Mouse (Mus musculus): ENCODE data around the gene 4933405L10Rik.

4933405L10Rik gene

GRCm38 (mm10) chr8:105707498-105708403, at the start of gene 4933405L10Rik, which contains the start of gene Enkd1:
4933405L10Rik (plus strand) TSS chr8:105707655.
Enkd1 (minus strand) TSS chr8:105708210.
- DNase-seq: peak; percentile 84 to 87

GRCm38 (mm10) chr8:105661167-105661566, 46.3 kb upstream of the 4933405L10Rik start:
- peak; percentile 47 to 59 for DNase-seq

- DNase-seq: no peak
These were observed 29.6 kb upstream of the 4933405L10Rik start for GRCm38 (mm10) chr8:105677891-105678290.

- no peak for DNase-seq
These were observed 22.1 kb upstream of the 4933405L10Rik start for GRCm38 (mm10) chr8:105685325-105685724.

GRCm38 (mm10) chr8:105685796-105686308, 21.6 kb upstream of the 4933405L10Rik start, which contains the start of gene Carmil2:
Carmil2 (plus strand) TSS chr8:105686274.
- peak; percentile 93 to 95 for DNase-seq

GRCm38 (mm10) chr8:105686551-105686950, 20.9 kb upstream of the 4933405L10Rik start:
- DNase-seq: peak in 1 of 2 experiments; percentile 31

DNA sequence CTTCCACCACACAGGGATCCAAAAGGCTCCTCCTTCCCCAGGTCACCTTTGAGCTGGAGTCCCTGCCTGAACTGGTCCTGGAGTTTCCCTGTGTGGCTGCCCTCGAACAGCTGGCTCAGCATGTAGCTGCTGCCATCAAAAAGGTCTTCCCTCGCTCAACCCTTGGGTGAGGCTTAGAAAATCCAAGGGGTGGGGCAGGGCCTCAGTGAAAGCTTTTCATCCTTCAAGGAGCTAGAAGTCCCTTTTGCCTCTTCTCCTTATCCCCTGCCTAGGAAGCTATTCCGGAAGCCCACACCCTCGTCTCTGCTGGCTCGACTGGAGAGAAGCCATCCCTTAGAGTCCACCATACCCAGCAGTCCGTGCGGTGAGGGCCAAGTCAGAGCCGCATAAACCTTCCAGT, 19.9 kb upstream of the 4933405L10Rik start:
- DNase-seq: no peak

DNA sequence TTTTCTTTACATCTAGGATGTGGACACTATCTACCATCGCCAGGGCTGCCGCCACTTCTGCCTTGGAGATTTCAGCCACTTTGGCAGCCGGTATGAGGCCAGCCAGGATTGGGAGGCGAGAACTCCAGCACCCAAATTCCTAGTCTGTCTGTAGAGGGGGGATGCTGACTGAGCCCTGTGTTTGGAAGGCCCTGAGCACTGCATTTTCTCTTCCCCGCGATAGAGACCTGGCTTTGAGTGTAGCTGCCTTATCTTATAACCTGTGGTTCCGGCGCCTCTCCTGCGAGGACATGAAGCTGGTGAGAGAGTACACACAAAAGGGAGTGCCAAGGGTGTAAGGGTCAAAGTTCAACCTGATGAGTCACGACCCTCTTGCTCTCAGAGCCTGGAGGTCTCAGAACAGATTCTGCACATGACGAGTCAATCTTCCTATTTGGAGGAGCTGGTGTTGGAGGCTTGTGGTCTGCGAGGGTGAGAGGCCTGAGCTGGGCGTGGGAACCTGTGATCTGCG, 19.2 kb upstream of the 4933405L10Rik start:
- no peak for DNase-seq

DNA sequence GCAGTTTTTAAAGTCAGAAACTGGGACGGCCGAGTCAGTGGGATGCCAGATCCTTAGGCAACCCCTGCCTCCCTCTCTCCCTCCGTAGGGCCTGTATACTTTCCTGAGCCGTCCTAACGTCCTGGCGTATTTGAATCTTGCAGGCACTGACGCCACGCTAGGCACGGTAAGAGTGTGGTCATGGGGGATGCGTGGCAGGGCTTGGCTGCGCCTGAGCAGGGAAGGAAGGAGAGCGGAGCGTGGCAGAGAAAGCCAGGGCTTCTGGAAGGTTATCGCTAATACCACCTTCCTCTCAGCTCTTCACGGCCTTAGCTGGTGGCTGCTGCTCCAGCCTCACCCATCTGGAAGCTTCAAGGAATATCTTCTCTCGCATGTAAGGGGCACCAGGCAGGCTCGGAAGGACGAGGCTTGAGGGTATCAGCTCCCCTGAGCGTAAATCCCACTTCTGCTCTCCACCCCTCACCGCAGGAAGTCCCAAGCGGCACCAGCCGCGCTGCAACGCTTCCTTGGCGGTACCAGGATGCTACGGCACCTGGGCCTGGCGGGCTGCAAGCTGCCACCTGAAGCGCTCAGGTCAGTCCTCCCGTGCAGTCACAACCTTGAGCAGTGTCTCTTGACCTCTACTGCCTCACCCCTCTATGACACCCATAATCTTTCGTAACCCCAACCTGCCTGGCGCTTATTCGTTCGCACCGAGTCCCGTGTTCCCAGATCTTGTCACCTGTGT, 18.0 kb upstream of the 4933405L10Rik start:
- no peak for DNase-seq

GRCm38 (mm10) chr8:105689983-105690360, 17.5 kb upstream of the 4933405L10Rik start:
- DNase-seq: no peak

GRCm38 (mm10) chr8:105690978-105691377, 16.5 kb upstream of the 4933405L10Rik start:
- no peak for DNase-seq

DNA sequence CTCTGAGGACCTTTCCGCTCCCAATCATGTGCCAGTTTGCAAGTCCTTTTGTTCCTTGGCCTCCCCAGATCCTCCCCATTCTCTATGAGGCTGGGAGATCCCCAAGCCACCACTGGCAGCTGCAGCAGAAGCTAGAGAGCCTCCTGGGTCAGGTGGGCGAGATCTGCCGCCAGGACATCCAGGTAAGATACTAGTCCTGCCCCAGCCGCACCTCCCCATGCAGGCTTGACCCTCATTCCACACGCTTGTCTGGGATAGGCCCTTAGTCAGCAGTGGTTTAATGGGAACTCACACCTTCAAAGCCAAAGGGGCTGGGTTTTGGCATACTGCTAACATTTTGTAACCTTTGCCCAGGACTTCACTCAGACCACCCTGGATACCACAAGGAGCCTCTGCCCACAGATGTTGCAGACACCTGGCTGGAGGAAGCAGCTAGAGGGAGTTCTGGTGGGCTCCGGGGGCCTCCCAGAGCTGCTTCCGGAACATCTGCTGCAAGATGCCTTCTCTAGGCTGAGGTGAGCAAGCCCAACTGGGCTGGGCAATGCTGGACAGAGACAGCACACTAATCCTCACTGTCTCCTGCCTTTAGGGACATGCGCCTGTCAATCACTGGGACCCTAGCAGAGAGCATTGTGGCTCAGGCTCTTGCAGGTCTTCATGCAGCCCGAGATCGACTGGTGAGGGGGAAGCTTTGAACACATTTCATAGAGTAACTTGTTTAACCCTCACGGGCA, 14.8 kb upstream of the 4933405L10Rik start:
- DNase-seq: no peak

DNA sequence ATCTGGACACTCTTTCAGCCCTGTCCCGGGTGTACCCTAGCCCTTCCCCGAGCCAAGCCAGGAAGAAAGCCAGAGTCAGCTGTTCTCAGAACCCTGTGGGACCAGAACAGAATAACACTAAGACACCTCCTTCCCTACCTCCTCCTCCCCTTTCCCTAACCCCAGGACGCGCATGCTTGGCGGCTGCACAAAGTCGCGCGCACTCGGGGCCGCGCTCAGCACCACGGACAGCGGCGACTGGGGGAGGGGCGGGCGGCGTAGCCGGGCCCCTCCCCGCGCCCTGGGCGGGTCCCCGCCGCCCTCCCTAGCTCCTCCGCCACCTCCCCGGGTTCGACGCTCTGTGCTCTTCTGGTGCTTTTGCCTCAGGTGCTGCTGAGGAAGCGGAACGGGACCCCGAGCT, 13.8 kb upstream of the 4933405L10Rik start:
- DNase-seq: no peak

DNA sequence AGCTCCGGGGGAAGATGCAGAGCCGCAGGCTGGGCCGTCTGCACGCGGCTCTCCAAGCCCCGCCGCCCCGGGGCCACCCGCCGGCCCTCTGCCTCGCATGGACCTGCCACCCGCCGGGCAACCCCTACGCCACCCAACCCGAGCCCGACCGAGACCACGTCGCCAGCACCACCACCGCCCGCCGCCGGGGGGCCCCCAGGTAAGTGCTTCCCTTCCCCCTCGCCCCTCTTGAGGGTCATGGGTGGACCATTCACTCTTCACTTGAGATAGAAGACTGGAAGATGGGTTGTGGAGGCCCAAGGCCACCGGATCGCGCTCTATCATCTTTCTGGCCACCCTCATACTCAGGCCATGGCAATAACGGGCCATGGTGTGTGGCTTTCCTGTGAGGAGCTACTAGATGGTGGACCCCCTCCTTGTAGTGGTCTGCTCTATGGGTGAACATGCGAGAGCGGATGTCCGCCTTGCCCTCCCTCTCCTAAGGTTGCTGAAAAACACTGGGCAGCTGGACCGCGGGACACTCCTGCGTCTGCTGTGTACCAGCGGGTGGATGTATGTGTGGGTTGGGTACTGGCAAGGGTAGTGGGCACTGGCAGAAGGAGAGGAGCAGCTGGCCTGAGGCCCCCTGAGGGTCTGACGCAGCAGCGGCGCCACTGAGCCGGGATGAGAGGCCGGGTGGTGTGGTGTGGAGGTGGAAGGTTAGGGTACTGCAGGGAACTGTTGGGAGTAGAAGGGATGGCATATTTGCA, 13.2 kb upstream of the 4933405L10Rik start:
- no peak for DNase-seq

DNA sequence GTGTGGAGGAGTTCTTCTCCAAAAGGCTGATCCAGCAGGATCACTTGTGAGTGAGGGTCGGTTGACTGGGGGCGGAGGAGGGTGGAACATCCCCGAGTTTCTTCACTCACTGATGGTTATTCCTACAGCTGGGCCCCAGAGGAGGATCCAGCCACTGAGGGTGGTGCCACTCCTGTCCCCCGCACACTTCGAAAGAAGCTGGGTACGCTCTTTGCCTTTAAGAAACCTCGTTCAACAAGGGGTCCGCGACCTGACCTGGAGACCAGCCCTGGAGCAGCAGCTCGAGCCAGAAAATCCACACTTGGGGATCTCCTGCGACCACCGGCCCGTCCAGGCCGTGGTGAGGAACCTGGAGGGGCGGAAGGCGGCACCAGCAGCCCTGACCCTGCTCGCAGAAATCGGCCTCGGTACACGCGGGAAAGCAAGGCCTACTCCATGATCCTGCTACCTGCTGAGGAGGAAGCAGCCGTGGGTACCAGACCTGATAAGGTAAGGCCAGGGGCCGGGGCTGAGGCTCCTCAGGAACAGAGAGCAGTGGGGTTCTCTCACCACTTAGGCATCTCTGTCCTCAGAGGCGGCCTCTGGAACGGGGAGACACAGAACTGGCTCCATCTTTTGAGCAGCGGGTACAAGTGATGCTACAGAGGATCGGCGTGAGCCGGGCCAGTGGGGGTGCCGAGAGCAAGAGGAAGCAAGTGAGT, 12.2 kb upstream of the 4933405L10Rik start:
- no peak for DNase-seq

- no peak for DNase-seq
These were observed 10.2 kb upstream of the 4933405L10Rik start for GRCm38 (mm10) chr8:105697196-105697780.

- DNase-seq: no peak
These were observed 8.7 kb upstream of the 4933405L10Rik start for GRCm38 (mm10) chr8:105698734-105699133.

GRCm38 (mm10) chr8:105699488-105700215, 7.8 kb upstream of the 4933405L10Rik start:
- no peak for DNase-seq

DNA sequence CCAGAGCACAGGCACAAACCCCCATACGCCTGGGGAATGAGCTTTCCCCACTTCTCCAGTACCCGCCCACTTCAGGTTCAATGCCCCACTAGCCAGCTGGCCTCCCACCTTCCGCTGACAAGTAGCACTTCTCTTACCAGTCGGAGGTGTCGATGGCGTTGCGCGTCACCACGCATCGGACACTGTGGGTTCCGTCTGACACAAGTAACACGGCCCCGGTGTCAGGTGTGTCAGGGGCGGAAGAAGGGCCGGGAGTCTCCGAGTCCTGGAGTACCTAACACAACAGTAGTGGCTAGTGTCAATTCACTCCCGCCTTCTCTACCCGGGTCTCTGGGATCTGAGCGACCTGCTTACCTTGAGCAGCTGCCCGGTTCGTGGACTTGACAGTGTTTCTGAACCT, 6.9 kb upstream of the 4933405L10Rik start:
- peak; percentile 81 to 82 for DNase-seq

All from B cell, adult 2 months (primary cell).